Mouse (Mus musculus) bone marrow macrophage, adult 2 months (primary cell): Measurements from ENCODE around the gene Dand5.

ENCODE experiments used
- CTCF ChIP-seq: IDR thresholded peaks from 2 replicates; pipeline ENCODE4 v1.5.1; 2012; ENCODE audit warnings: low read depth, mild to moderate bottlenecking, low read length, moderate library complexity
- POLR2A ChIP-seq: IDR thresholded peaks from 2 replicates; pipeline ENCODE4 v1.6.1; 2012; ENCODE audit warnings: mild to moderate bottlenecking, low read depth, low read length, borderline replicate concordance

DNA sequence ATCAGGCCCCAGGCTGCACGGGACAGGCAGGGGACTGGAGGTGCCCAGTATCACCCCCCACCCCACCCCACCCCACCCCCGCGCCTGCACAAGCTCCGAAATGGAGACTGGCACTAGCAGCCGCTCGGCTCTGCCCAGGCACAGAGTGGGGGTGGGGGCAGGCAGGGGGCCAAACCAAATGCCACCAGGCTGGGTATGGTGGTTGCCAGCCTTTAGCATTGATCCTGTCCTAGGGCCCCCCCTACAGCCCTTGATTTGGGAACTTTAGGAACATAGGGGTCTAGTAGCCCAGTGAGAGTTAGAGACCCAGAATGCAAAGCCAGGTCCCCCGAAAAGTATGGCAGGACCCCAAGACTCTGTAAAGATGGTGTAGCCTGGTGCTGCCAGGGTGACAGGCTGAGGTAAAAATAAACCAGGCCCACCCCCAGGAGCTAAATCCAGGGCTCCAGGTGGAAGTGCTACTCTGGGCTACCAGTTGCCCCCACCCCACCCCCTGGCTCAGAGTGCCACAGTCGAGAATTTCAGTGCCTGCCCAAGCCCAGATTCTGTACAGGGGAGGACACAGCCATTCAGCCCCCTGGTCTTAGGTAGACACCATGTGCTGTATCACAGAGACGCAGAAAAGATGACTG, 32.7 kb downstream of the Dand5 start:
- TF ChIP-seq CTCF (no peak), POLR2A (no peak)
